ENCODE assay signal across 20 mouse cellular contexts in the genomic region with DNA sequence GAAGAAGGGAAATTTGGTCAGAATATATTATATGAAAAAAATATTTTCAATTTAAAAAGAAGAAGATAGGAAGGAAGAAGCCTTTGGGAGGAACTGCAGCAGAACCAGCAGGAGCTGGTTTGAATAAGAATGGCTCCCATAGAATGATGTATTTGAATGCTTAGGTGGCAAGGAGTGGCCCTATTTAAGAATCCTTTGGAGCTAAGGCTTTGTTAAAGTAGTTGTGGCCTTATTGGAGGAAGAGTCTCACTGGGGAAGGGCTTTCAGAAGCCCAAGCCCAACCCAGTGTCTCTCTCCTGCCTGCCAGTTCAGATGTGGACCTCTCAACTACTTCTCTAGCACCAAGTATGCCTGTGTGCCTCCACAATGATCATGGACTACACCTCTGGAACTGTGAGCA. TPM values are rescaled to one million over a fixed set of nuclear protein-coding genes. Genes with fewer than 3 reads are reported as not detected.
"Had no signal": no experiment of that assay in that cellular context is flagged by ENCODE, and none has a peak within 500 bp of the region (broad histone marks: within the 10 kb centered on the region; RNA-seq: fewer than 3 reads in every experiment).

No protein-coding gene starts in this region.

- H3K9me3 ChIP-seq: midbrain, embryonic 10.5 days; midbrain, embryonic 15.5 days had no signal

- H3K27ac ChIP-seq: midbrain, embryonic 10.5 days; midbrain, embryonic 12.5 days; midbrain, embryonic 15.5 days; neural tube, embryonic 12.5 days had no signal

- DNase-seq: lung, adult 18-20 months; lung, embryonic 14.5 days; lung, postnatal 10 days; lung, postnatal 4 days; right cerebral cortex, postnatal 25 days; right cerebral cortex, postnatal 4 days; spleen, adult 18-20 months; thymus, adult 18-20 months; thymus, postnatal 14 days; thymus, postnatal 36 days had no signal

- H3K4me3 ChIP-seq: midbrain, embryonic 10.5 days; midbrain, embryonic 12.5 days; midbrain, embryonic 15.5 days; neural tube, embryonic 12.5 days had no signal

- ATAC-seq: midbrain, embryonic 15.5 days had no signal

- H3K27me3 ChIP-seq: midbrain, embryonic 12.5 days; midbrain, embryonic 15.5 days; neural tube, embryonic 12.5 days had no signal

- H3K9ac ChIP-seq: lung, embryonic 14.5 days; midbrain, embryonic 12.5 days; midbrain, embryonic 15.5 days; neural tube, embryonic 12.5 days had no signal

- H3K4me2 ChIP-seq: lung, embryonic 14.5 days; midbrain, embryonic 12.5 days; midbrain, embryonic 15.5 days; neural tube, embryonic 12.5 days had no signal

RNA-seq across cellular contexts. Expression of gene Tigit, which starts 56.9 kb away (rescaled TPM):
- total RNA-seq: megakaryocyte-erythroid progenitor cell, adult 5-6 weeks; midbrain, postnatal 0 days; neutrophil, adult 5-6 weeks had no signal
- polyA plus RNA-seq: lung, embryonic 14.5 days; lung, embryonic 16.5 days; midbrain, embryonic 10.5 days; midbrain, embryonic 15.5 days; neural tube, embryonic 12.5 days; stomach, embryonic 14.5 days; stomach, embryonic 16.5 days had no signal
